Mouse (Mus musculus): Measurements from ENCODE around the gene Dmpk. TPM values are rescaled to one million over a fixed set of nuclear protein-coding genes. Genes with fewer than 3 reads are reported as not detected.

Dmpk gene
- polyA plus RNA-seq, 1 experiment from 2014 or later, result 13.9 TPM

- H3K4me3 ChIP-seq (replicated peaks), result no peak overlapping the region
- H3K9me3 ChIP-seq (replicated peaks), result no peaks in the 10 kb centered on the region
- no peak overlapping the region for H3K4me2 ChIP-seq
- peaks cover 81% of the 10 kb centered on the region for H3K27me3 ChIP-seq
- H3K36me3 ChIP-seq (replicated peaks), result no peaks in the 10 kb centered on the region
- ATAC-seq (ENCODE audit: insufficient read depth), result no peak
- whole genome bisulfite sequencing (ENCODE audit: insufficient replicate concordance), result 27% methylated on average over 2 of the region's 2 CpGs
- no peak overlapping the region for H3K27ac ChIP-seq (replicated peaks)
- H3K9ac ChIP-seq, result no peak overlapping the region
- peaks cover 53% of the 10 kb centered on the region for H3K4me1 ChIP-seq (replicated peaks)
Measured at GRCm38 (mm10) chr7:19097217-19097616, 13.6 kb downstream of the Dmpk start.

- Histone ChIP-seq H3K27ac (replicated peaks) (no peak overlapping the region), H3K4me2 (no peak overlapping the region), H3K9ac (no peak overlapping the region), H3K27me3 (peaks cover 77% of the 10 kb centered on the region), H3K4me3 (replicated peaks) (no peak overlapping the region), H3K36me3 (replicated peaks) (no peaks in the 10 kb centered on the region), H3K9me3 (replicated peaks) (no peaks in the 10 kb centered on the region), H3K4me1 (replicated peaks) (peaks cover 47% of the 10 kb centered on the region)
- ATAC-seq (ENCODE audit: insufficient read depth), result no peak
Measured at GRCm38 (mm10) chr7:19097863-19098262, 14.2 kb downstream of the Dmpk start.

- WGBS (ENCODE audit: insufficient replicate concordance), result 55% methylated on average over 7 of the region's 7 CpGs
- H3K27me3 ChIP-seq, result peaks cover 77% of the 10 kb centered on the region
- no peak overlapping the region for H3K4me3 ChIP-seq (replicated peaks)
- peaks cover 37% of the 10 kb centered on the region for H3K4me1 ChIP-seq (replicated peaks)
- ATAC-seq (ENCODE audit: insufficient read depth), result no peak
- H3K36me3 ChIP-seq (replicated peaks), result no peaks in the 10 kb centered on the region
- no peak overlapping the region for H3K4me2 ChIP-seq
- H3K9me3 ChIP-seq (replicated peaks), result no peaks in the 10 kb centered on the region
- H3K27ac ChIP-seq (replicated peaks), result no peak overlapping the region
- no peak overlapping the region for H3K9ac ChIP-seq
Measured at GRCm38 (mm10) chr7:19098811-19099210, 15.2 kb downstream of the Dmpk start.

- no peak overlapping the region for H3K4me3 ChIP-seq (replicated peaks)
- 47% methylated on average over 1 of the region's 1 CpGs for WGBS (ENCODE audit: insufficient replicate concordance)
- H3K9me3 ChIP-seq (replicated peaks), result no peaks in the 10 kb centered on the region
- H3K4me1 ChIP-seq (replicated peaks), result peaks cover 22% of the 10 kb centered on the region
- H3K27me3 ChIP-seq, result peaks cover 62% of the 10 kb centered on the region
- H3K9ac ChIP-seq, result no peak overlapping the region
- no peak for ATAC-seq (ENCODE audit: insufficient read depth)
- no peak overlapping the region for H3K27ac ChIP-seq (replicated peaks)
- H3K4me2 ChIP-seq, result no peak overlapping the region
- no peaks in the 10 kb centered on the region for H3K36me3 ChIP-seq (replicated peaks)
Measured at GRCm38 (mm10) chr7:19100290-19100689, 16.6 kb downstream of the Dmpk start.

GRCm38 (mm10) chr7:19103741-19104140 is 20.1 kb downstream of the Dmpk start:
- H3K27ac ChIP-seq (replicated peaks), result no peak overlapping the region
- no peaks in the 10 kb centered on the region for H3K36me3 ChIP-seq (replicated peaks)
- H3K9ac ChIP-seq, result no peak overlapping the region
- no peak overlapping the region for H3K4me2 ChIP-seq
- H3K9me3 ChIP-seq (replicated peaks), result no peaks in the 10 kb centered on the region
- H3K4me1 ChIP-seq (replicated peaks), result 0 out of 2 replicates have a peak, but pooled peaks cover 3% of the 10 kb centered on the region
- H3K4me3 ChIP-seq (replicated peaks), result no peak overlapping the region
- peaks cover 42% of the 10 kb centered on the region for H3K27me3 ChIP-seq
- no peak for ATAC-seq (ENCODE audit: insufficient read depth)

- H3K4me2 ChIP-seq, result no peak overlapping the region
- no peak overlapping the region for H3K27ac ChIP-seq (replicated peaks)
- no peak overlapping the region for H3K9ac ChIP-seq
- peaks cover 37% of the 10 kb centered on the region for H3K27me3 ChIP-seq
- WGBS (ENCODE audit: insufficient replicate concordance), result 42% methylated on average over 2 of the region's 2 CpGs
- ATAC-seq (ENCODE audit: insufficient read depth), result no peak
- H3K4me1 ChIP-seq (replicated peaks), result 0 out of 2 replicates have a peak, but pooled peaks cover 3% of the 10 kb centered on the region
- H3K9me3 ChIP-seq (replicated peaks), result no peaks in the 10 kb centered on the region
- H3K4me3 ChIP-seq (replicated peaks), result no peak overlapping the region
- no peaks in the 10 kb centered on the region for H3K36me3 ChIP-seq (replicated peaks)
Measured at GRCm38 (mm10) chr7:19104486-19104885, 20.8 kb downstream of the Dmpk start.

- H3K9me3 ChIP-seq (replicated peaks), result no peaks in the 10 kb centered on the region
- no peak overlapping the region for H3K4me2 ChIP-seq
- H3K9ac ChIP-seq, result no peak overlapping the region
- no peak for ATAC-seq (ENCODE audit: insufficient read depth)
- peaks cover 34% of the 10 kb centered on the region for H3K27me3 ChIP-seq
- no peaks in the 10 kb centered on the region for H3K36me3 ChIP-seq (replicated peaks)
- WGBS (ENCODE audit: insufficient replicate concordance), result 27% methylated on average over 3 of the region's 3 CpGs
- 0 out of 2 replicates have a peak, but pooled peaks cover 3% of the 10 kb centered on the region for H3K4me1 ChIP-seq (replicated peaks)
- no peak overlapping the region for H3K4me3 ChIP-seq (replicated peaks)
- no peak overlapping the region for H3K27ac ChIP-seq (replicated peaks)
Measured at GRCm38 (mm10) chr7:19107436-19107835, 23.8 kb downstream of the Dmpk start.

- Histone ChIP-seq H3K36me3 (replicated peaks) (no peaks in the 10 kb centered on the region), H3K4me1 (replicated peaks) (0 out of 2 replicates have a peak, but pooled peaks cover 3% of the 10 kb centered on the region), H3K27me3 (peaks cover 38% of the 10 kb centered on the region), H3K4me2 (no peak overlapping the region), H3K27ac (replicated peaks) (no peak overlapping the region), H3K9me3 (replicated peaks) (no peaks in the 10 kb centered on the region), H3K4me3 (replicated peaks) (no peak overlapping the region), H3K9ac (no peak overlapping the region)
- no peak for ATAC-seq (ENCODE audit: insufficient read depth)
- WGBS (ENCODE audit: insufficient replicate concordance), result 46% methylated on average over 1 of the region's 1 CpGs
Measured at GRCm38 (mm10) chr7:19109565-19109964, 25.9 kb downstream of the Dmpk start.

GRCm38 (mm10) chr7:19118028-19118771 is 34.6 kb downstream of the Dmpk start, which contains the start of gene Gm4969:
TSS of gene Gm4969 (minus strand) at chr7:19118368.
- H3K27ac ChIP-seq (replicated peaks), result no peak within 1 kb of the TSS
- ATAC-seq (ENCODE audit: insufficient read depth), result no peak
- no peaks in the 10 kb centered on the region for H3K36me3 ChIP-seq (replicated peaks)
- 26% methylated on average over 64 of the region's 64 CpGs for WGBS (ENCODE audit: insufficient replicate concordance)
- H3K9ac ChIP-seq, result no peak within 1 kb of the TSS
- peaks cover 25% of the 10 kb centered on the region for H3K4me1 ChIP-seq (replicated peaks)
- H3K4me2 ChIP-seq, result peak within 1 kb of the TSS; percentile 83
- no peaks in the 10 kb centered on the region; the same call in 1 of the 2 replicates for H3K9me3 ChIP-seq (replicated peaks)
- H3K27me3 ChIP-seq, result peaks cover 26% of the 10 kb centered on the region
- peak within 1 kb of the TSS; percentile 76 for H3K4me3 ChIP-seq (replicated peaks)

GRCm38 (mm10) chr7:19119083-19119482 is 35.4 kb downstream of the Dmpk start:
- WGBS (ENCODE audit: insufficient replicate concordance), result 86% methylated on average over 8 of the region's 8 CpGs

GRCm38 (mm10) chr7:19119631-19120429 is 36.2 kb downstream of the Dmpk start, which contains the start of gene Fbxo46:
TSS of gene Fbxo46 (plus strand) at chr7:19119859.
- Histone ChIP-seq H3K27ac (replicated peaks) (peak within 1 kb of the TSS; percentile 45; the same call in 1 of the 2 replicates), H3K36me3 (replicated peaks) (no peaks in the 10 kb centered on the region), H3K9me3 (replicated peaks) (no peaks in the 10 kb centered on the region; the same call in 1 of the 2 replicates), H3K9ac (peak within 1 kb of the TSS; percentile 76), H3K4me2 (peak within 1 kb of the TSS; percentile 83), H3K4me3 (replicated peaks) (peak within 1 kb of the TSS; percentile 76), H3K4me1 (replicated peaks) (peaks cover 25% of the 10 kb centered on the region), H3K27me3 (peaks cover 16% of the 10 kb centered on the region)
- peak; percentile 96 for ATAC-seq (ENCODE audit: insufficient read depth)
- WGBS (ENCODE audit: insufficient replicate concordance), result under 1% methylated on average over 34 of the region's 34 CpGs

More at GRCm38 (mm10) chr7:19119083-19119482, 35.4 kb downstream of the Dmpk start:
- H3K9ac ChIP-seq, result no peak overlapping the region
- no peaks in the 10 kb centered on the region; the same call in 1 of the 2 replicates for H3K9me3 ChIP-seq (replicated peaks)
- H3K4me1 ChIP-seq (replicated peaks), result peaks cover 25% of the 10 kb centered on the region
- peak overlapping the region; percentile 83 for H3K4me2 ChIP-seq
- no peak overlapping the region for H3K27ac ChIP-seq (replicated peaks)
- H3K36me3 ChIP-seq (replicated peaks), result no peaks in the 10 kb centered on the region
- peaks cover 19% of the 10 kb centered on the region for H3K27me3 ChIP-seq
- H3K4me3 ChIP-seq (replicated peaks), result peak overlapping the region; percentile 76
- ATAC-seq (ENCODE audit: insufficient read depth), result peak; percentile 3

All from liver, embryonic 15.5 days (tissue).